Mouse (Mus musculus): ENCODE results near the gene Zcchc7. TPM values are rescaled to one million over a fixed set of nuclear protein-coding genes. Genes with fewer than 3 reads are reported as not detected.

Zcchc7 gene
- total and polyA plus RNA-seq, 3 experiments, result 17.8 to 18.2 TPM; not detected in 1

DNA sequence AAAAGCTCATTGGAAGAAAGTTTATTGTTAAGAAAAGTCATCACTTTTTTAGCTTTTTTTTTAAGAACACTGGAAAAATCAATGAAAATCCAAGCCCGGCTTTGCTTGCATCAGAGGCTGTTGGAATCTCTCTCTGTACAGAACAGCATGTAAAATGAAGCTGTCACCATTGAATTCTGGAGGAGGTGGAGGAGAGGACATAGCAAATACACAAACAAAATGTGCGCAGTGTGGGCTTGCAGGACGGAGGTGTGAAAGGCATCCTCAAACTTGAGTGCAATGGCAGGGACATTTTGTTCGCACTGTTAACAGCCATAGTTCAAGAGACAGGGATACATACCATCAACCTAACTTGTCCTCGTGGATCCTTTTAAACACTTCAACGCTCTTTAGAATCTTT is 176.1 kb downstream of the Zcchc7 start:
- H3K4me1 ChIP-seq (ENCODE audit: control insufficient read depth in 1 of 2, insufficient read depth in 2 of 2, low read length in 2 of 2), result peaks cover 0 to 6% of the 10 kb centered on the region in 2 experiments; a peak in 2 of 4 replicates
- H3K36me3 ChIP-seq (ENCODE audit: control insufficient read depth in 1 of 2, insufficient read depth in 2 of 2, low read length in 2 of 2), result peaks cover 0 to 28% of the 10 kb centered on the region in 2 experiments; a peak in 2 of 4 replicates
- no peaks in the 10 kb centered on the region for H3K27me3 ChIP-seq (ENCODE audit: control insufficient read depth in 1 of 2, insufficient read depth in 2 of 2, low read length in 2 of 2)
- H3K79me2 ChIP-seq (ENCODE audit: control insufficient read depth, insufficient read depth, low read length, poor library complexity), result no peaks in the 10 kb centered on the region
- no peak for TF ChIP-seq TCF12 (IDR thresholded peaks at IDR 0.05; ENCODE audit: low read depth, low read length)
- TF ChIP-seq MYB (IDR thresholded peaks at IDR 0.05; ENCODE audit: low read depth, low read length), result no peak
- TF ChIP-seq NRF1 (IDR thresholded peaks at IDR 0.05; ENCODE audit: insufficient read depth, low read depth, low read length, poor library complexity, severe bottlenecking), result no peak
- TF ChIP-seq SMC3 (IDR thresholded peaks at IDR 0.05; ENCODE audit: low read depth, low read length), result no peak
- TF ChIP-seq RAD21 (IDR thresholded peaks at IDR 0.05; ENCODE audit: low read depth, low read length), result no peak
- TF ChIP-seq JUND (IDR thresholded peaks at IDR 0.05; ENCODE audit: low read depth, low read length), result no peak
- TF ChIP-seq BHLHE40 (IDR thresholded peaks at IDR 0.05; ENCODE audit: borderline replicate concordance, low read depth, low read length), result no peak
- no peak for TF ChIP-seq SIN3A (IDR thresholded peaks at IDR 0.05; ENCODE audit: low read length)
- no peak for TF ChIP-seq USF1 (IDR thresholded peaks at IDR 0.05; ENCODE audit: low read depth, low read length)
- TF ChIP-seq ETS1 (IDR thresholded peaks at IDR 0.05; ENCODE audit: low read depth, low read length), result no peak
- no peak for TF ChIP-seq GABPA (IDR thresholded peaks at IDR 0.05; ENCODE audit: low read depth, low read length)
- H3K27ac ChIP-seq (ENCODE audit: control insufficient read depth, low read depth, low read length), result no peak overlapping the region
- no peak overlapping the region for H3K9ac ChIP-seq (ENCODE audit: control insufficient read depth, low read depth, low read length, poor library complexity, severe bottlenecking)
- H3K9me3 ChIP-seq (replicated peaks; ENCODE audit: insufficient read depth, low read length), result no peaks in the 10 kb centered on the region
- H3K4me3 ChIP-seq (ENCODE audit: control insufficient read depth in 1 of 2, insufficient read depth in 1 of 2, low read depth in 2 of 2, low read length in 2 of 2), result no peak overlapping the region
- DNase-seq (ENCODE audit: low read depth, low spot score), result no peak

DNA sequence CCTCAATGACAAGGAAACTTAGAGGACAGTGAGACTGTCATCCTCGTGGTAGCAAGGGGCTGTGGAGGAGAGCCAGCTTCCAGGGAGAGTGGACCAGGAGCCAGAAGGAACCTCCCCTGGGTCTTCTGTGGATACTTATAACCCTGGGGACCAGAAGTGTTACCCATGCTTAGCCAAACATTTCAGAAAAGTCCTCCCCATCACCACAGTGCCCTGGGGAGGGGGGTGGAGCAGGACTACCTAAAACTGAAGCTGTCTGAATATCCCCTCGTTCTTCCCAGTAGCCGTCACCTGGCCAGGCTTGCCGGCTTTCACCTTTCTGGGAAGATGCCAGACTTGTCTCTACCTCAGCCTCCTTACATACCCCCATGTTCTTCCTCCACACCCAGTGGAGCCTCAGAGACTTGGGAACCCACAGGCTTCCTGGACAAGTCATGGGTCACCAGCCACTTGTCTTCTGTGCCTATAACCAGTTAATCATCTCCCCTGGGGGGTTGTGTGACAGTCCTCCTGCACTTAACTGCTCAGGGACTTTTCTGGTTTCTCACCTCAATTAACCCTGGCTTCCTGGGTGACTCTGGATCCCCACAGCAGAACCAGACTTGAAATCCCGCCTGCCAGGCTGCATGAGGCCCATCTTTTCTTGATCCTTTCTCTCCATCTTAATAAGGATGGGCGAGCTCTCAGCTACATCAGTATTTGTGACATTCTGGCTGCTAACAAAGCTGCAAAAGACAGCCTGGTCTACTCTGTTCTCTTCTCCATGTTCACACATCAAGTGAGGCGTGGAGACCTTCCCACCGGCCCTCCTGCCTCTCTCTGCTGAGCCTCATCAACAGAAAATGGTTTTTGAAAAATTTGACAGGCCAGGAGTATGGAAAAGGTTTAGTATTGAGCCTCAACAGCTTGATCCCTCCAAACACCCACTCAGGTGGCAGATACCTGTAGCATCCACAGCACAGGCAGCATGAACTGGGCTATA is 183.0 kb downstream of the Zcchc7 start:
- H3K79me2 ChIP-seq (ENCODE audit: control insufficient read depth, insufficient read depth, low read length, poor library complexity), result no peaks in the 10 kb centered on the region
- no peak overlapping the region for H3K27ac ChIP-seq (ENCODE audit: control insufficient read depth, low read depth, low read length)
- no peak overlapping the region for H3K4me3 ChIP-seq (ENCODE audit: control insufficient read depth in 1 of 2, insufficient read depth in 1 of 2, low read depth in 2 of 2, low read length in 2 of 2)
- peaks cover 6 to 9% of the 10 kb centered on the region in 2 experiments for H3K4me1 ChIP-seq (ENCODE audit: control insufficient read depth in 1 of 2, insufficient read depth in 2 of 2, low read length in 2 of 2)
- no peaks in the 10 kb centered on the region for H3K9me3 ChIP-seq (replicated peaks; ENCODE audit: insufficient read depth, low read length)
- H3K27me3 ChIP-seq (ENCODE audit: control insufficient read depth in 1 of 2, insufficient read depth in 2 of 2, low read length in 2 of 2), result no peaks in the 10 kb centered on the region
- H3K9ac ChIP-seq (ENCODE audit: control insufficient read depth, low read depth, low read length, poor library complexity, severe bottlenecking), result no peak overlapping the region
- H3K36me3 ChIP-seq (ENCODE audit: control insufficient read depth in 1 of 2, insufficient read depth in 2 of 2, low read length in 2 of 2), result peaks cover 0 to 6% of the 10 kb centered on the region in 2 experiments; a peak in 2 of 4 replicates
- DNase-seq (ENCODE audit: low read depth, low spot score), result no peak
- TF ChIP-seq POLR2AphosphoS2 (IDR thresholded peaks at IDR 0.05; ENCODE audit: low read length), result no peak
- TF ChIP-seq ETS1 (IDR thresholded peaks at IDR 0.05; ENCODE audit: low read depth, low read length), result no peak
- no peak for TF ChIP-seq MYB (IDR thresholded peaks at IDR 0.05; ENCODE audit: low read depth, low read length)
- no peak for TF ChIP-seq ELF1 (IDR thresholded peaks at IDR 0.05; ENCODE audit: low read depth, low read length)
- no peak for TF ChIP-seq USF2 (IDR thresholded peaks at IDR 0.05; ENCODE audit: borderline replicate concordance in 1 of 2, insufficient read depth in 1 of 2, low read depth in 1 of 2, low read length in 2 of 2)
- TF ChIP-seq MEF2A (IDR thresholded peaks at IDR 0.05; ENCODE audit: extremely low read depth, insufficient replicate concordance, low read depth, low read length, poor library complexity, severe bottlenecking), result no peak

All from MEL (cell line).